Mouse (Mus musculus) gastrocnemius, postnatal 10 days (tissue): ENCODE data around the gene Ppp1cc. TPM values are rescaled to one million over a fixed set of nuclear protein-coding genes. Genes with fewer than 3 reads are reported as not detected.
"Not testable (repeated sequence)": the region's sequence is repeated elsewhere in the genome, so short reads cannot be mapped to it uniquely, and the experiment has no call there.

ENCODE experiments used
- DNase-seq: peaks from one replicate; pipeline ENCODE4 v3.0.0; 2021; ENCODE audit warnings: mixed read lengths
- total RNA-seq, 2 experiments: library from RNA; stranded (reverse); gene quantifications; 2 replicates each; pipeline ENCODE4 v1.2.3; 2021

Gene Ppp1cc
- total RNA-seq, 2 experiments from 2014 or later: 144 to 156 TPM

DNA sequence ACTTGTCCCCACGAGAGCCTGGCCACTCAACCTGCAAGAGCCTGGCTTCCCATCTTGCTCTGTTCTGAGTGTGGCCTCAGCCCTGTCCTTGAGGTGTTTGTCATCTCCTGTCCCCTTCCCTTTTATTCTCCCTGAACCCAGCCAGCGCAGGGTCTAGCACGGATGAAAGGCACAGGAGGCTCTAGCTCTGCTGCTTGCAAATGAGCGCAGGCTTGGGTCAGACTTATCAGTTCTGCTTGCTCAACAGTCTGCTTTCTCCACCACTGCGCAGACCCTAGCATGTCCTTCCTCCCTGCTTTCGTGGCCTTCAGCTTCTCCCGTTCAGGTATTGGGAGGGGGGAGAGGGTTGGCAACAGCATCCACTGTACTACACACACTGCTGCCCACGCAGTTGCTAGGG is 54.0 kb downstream of the Ppp1cc start:
- no peak for DNase-seq

DNA sequence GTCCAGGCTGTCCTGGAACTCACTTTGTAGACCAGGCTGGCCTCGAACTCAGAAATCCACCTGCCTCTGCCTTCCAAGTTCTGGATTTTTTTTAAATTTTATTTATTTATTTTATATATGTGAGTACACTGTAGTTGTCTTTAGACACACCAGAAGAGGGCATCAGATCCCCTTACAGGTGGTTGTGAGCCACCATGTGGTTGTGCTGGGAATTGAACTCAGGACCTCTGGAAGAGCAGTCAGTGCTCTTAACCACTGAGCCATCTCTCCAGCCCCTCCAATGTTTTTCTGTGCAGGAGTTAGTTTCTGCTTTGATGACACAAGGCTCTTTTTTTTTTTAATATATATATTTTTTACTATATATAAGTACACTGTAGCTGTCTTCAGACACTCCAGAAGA is 54.7 kb downstream of the Ppp1cc start:
- DNase-seq: not testable (repeated sequence)

GRCm38 (mm10) chr5:122213861-122214260 is 55.8 kb downstream of the Ppp1cc start:
- no peak for DNase-seq

DNA sequence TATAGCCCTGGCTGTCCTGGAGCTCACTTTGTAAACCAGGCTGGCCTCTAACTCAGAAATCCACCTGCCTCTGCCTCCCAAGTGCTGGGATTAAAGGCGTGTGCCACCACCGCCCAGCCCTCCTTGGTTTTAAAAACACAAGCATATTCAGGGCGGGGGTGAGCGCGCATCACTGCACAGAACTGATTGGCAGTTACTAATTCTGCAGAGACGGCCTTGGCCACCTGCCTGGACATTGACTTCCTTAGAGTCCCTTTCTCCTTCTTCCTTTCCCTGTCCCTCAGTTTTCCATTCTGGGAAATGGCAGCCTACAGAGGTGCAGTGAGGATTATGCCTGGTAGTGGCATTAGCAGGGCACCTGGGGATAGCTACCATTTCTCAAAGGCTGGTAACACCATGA is 59.6 kb downstream of the Ppp1cc start:
- DNase-seq: no peak

DNA sequence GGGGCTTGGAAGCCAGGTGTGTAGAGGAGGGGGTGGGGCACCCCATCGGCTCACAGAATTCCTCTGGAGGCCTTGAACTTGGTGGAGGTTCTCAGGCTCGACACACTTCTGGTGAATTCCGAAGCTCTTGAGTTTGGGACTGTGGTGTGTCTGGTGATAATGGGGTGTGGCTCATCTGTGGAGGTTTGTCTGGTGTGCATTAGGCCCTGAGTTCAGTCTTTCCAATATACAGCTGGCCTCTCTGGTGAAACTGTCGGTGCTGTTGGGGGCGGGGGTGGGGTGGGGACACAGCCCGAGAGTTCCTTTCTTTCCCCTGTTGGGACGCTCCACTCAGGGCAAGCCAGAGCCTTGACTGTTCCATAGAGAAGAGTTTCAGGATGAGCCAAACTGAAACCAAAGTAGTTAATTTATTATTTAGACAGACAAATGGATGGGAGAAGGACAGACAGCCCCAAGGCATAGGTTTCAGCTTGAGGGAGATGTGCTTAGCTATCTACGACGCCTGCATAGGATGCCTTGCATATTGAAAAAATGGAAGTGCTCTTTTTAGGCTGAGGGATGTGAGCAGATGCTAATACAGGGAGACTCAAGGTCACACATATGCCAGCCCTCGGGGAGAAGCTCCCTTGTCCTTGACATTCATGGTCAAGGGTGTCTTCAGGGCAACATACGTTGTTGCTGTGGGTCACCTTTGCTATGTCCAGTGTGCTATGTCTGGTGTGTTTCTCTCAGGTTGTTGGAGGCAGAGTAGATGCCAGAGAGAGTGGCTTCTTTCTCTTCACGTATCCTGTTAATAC is 60.2 kb downstream of the Ppp1cc start:
- DNase-seq: no peak

DNA sequence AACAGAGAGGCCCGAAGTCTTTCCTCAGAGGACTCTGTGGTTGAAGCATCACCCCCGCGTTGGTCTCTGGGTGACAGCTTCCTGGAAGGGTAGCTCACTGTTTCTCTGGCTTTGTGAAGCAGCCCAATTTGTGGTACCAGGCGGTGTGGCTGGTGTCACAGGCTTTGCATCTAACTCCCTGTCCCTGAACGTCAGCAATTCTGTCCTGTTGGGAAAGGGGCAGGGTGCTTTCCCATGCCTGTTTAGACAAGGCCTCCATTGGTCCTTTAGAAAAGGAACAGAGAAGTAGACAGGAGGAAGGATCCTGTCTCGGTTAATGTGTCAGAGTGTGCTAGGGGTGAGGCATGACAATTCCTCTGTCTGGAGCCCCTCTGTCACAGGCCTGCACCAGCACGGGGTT is 60.9 kb downstream of the Ppp1cc start:
- no peak for DNase-seq

GRCm38 (mm10) chr5:122219655-122220629 is 61.9 kb downstream of the Ppp1cc start:
- DNase-seq: no peak

GRCm38 (mm10) chr5:122221085-122221484 is 63.0 kb downstream of the Ppp1cc start:
- no peak for DNase-seq

DNA sequence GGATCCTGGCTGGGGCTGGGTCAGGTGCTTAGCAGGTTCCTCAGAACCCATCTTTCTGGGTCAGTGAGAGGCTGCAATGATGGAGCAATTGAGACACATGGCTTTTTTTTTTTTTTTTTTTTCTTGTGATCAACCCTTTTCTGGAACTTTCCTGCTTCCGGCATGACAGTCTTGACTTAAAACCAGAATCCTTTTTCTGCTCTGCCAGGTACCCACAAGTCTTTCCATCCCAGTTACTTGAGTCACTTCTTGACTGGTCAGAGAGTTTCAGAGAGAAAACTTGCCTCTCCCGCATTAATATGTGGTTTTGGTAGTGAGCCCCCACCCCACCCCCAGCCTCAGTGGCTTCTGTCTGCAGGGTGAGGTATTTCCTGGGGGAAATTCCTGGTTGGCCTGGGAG is 66.2 kb downstream of the Ppp1cc start:
- no peak for DNase-seq

Other genes starting within 250 kb of the Ppp1cc start
- 1 to 10 TPM; 1.1 to 1.5 TPM for gene Cux2, start 108.2 kb upstream of the Ppp1cc start, total RNA-seq
- 100 to 1,000 TPM; 526 to 721 TPM for gene Myl2, start 57.3 kb upstream of the Ppp1cc start, total RNA-seq
- not detected for gene Ccdc63, start 17.5 kb upstream of the Ppp1cc start, total RNA-seq
- gene Hvcn1, start 48.5 kb downstream of the Ppp1cc start, total RNA-seq: 1 to 10 TPM; 4.0 to 4.3 TPM
- 1 to 10 TPM; 2.8 to 6.3 TPM for gene Tctn1, start 106.2 kb downstream of the Ppp1cc start, total RNA-seq
- 10 to 100 TPM; 30.0 to 36.1 TPM for gene Pptc7, start 126.1 kb downstream of the Ppp1cc start, total RNA-seq
- 1 to 10 TPM; 1.8 to 2.0 TPM for gene Rad9b, start 196.0 kb downstream of the Ppp1cc start, total RNA-seq
- gene Vps29, start 196.1 kb downstream of the Ppp1cc start, total RNA-seq: 10 to 100 TPM; 60.3 to 72.5 TPM
- 10 to 100 TPM; 23.1 to 24.4 TPM for gene Gpn3, start 213.6 kb downstream of the Ppp1cc start, total RNA-seq
- 10 to 100 TPM in 1 of 2 experiments, 1 to 10 TPM in 1; 9.7 to 11.5 TPM for gene Fam216a, start 214.1 kb downstream of the Ppp1cc start, total RNA-seq
- 10 to 100 TPM; 75.9 to 89.9 TPM for gene Arpc3, start 233.6 kb downstream of the Ppp1cc start, total RNA-seq